Mouse (Mus musculus): Measurements from ENCODE around the gene Rnps1.

DNA sequence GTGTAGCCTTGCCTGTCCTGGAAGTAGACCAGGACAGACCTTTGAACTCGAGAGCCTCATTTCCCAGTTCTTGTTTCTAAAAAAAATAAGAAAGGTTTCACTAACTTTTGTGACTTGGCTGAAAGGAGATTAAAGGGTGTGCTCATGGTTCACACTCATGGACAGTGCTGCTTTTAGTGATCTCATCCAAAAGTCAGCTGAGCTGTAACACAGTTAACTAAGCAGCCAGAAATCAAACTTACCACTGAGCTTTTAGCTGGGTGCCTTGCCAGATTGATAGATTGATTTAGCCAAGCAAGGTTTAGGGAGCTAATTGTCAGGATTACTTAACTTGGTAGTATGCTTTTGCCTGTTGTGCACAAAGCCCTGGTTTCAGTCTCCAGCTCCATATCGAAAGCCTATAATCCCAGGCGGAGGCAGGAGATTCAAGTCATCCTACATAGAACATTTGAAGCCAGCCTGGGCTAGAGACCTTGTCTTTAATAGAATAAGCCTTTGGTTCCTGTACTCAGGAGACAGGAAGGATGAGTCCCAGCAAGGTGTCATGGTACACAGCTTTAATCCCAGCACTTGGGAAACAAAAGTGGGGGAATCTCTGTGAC, 1.8 kb downstream of the Rnps1 start:
- TF ChIP-seq CTCF (IDR thresholded peaks at IDR 0.05; ENCODE audit: extremely low read depth, insufficient read length, insufficient replicate concordance, low read depth, low read length) (no peak), POLR2A (IDR thresholded peaks at IDR 0.05; ENCODE audit: low read depth, low read length) (no peak)
